Mouse (Mus musculus) liver, adult 2 months (tissue): ENCODE measurements at regions not wholly inside any gene's neighbourhood (a gene's known extent, or its start where the extent isn't known, plus 50 kb on each side); places are given as distances from the start of the nearest gene placed in this dataset.

Source experiments
- DNase-seq: peaks from one replicate; pipeline ENCODE4 v3.0.0-alpha.2; 2011; ENCODE audit warnings: low read depth, low spot score; ENCODE audit errors: extremely low read depth
- H3K27ac ChIP-seq: fragments of 200-500 bp; replicated peaks from 2 replicates; pipeline ENCODE4 v1.5.1; 2012; ENCODE audit warnings: low read depth, mild to moderate bottlenecking, control low read depth, inconsistent platforms, low read length; ENCODE audit not compliant: insufficient read depth
- H3K27me3 ChIP-seq: fragments of 200-500 bp; 2 replicates; pipeline ENCODE4 v1.6.1; 2012; ENCODE audit warnings: mild to moderate bottlenecking, moderate library complexity, low read length, inconsistent platforms; ENCODE audit not compliant: control insufficient read depth, insufficient read depth
- H3K36me3 ChIP-seq: fragments of 200-500 bp; 2 replicates; pipeline ENCODE4 v1.6.1; 2012; ENCODE audit warnings: low read length, inconsistent platforms; ENCODE audit not compliant: control insufficient read depth, insufficient read depth
- H3K4me1 ChIP-seq: fragments of 200-500 bp; 2 replicates; pipeline ENCODE4 v1.6.1; 2011; ENCODE audit warnings: low read length; ENCODE audit not compliant: control insufficient read depth, insufficient read depth
- H3K4me3 ChIP-seq: fragments of 200-500 bp; 2 replicates; pipeline ENCODE4 v1.5.1; 2011; ENCODE audit warnings: low read depth, mild to moderate bottlenecking, control low read depth, low read length, moderate library complexity; ENCODE audit not compliant: insufficient read depth
- H3K79me2 ChIP-seq: fragments of 200-500 bp; 2 replicates; pipeline ENCODE4 v1.6.1; 2012; ENCODE audit warnings: inconsistent platforms, mild to moderate bottlenecking, low read length, moderate library complexity; ENCODE audit not compliant: control insufficient read depth, insufficient read depth
- H3K9ac ChIP-seq: fragments of 200-500 bp; 2 replicates; pipeline ENCODE4 v1.6.1; 2012; ENCODE audit warnings: low read depth, mild to moderate bottlenecking, control low read depth, inconsistent platforms, low read length
- CTCF ChIP-seq: fragments of 200-500 bp; IDR thresholded peaks from 2 replicates; pipeline ENCODE4 v1.5.1; 2011; ENCODE audit warnings: low read depth, low read length, control low read depth
- POLR2A ChIP-seq: fragments of 200-500 bp; IDR thresholded peaks from 2 replicates; pipeline ENCODE4 v1.6.1; 2011; ENCODE audit warnings: low read length, control low read depth; ENCODE audit not compliant: insufficient read depth; ENCODE audit errors: extremely low read depth
- WGBS: fragments of 180-500 bp; shearing (Covaris S2); methylation state at CpG from one replicate; pipeline ENCODE4 v1.1.7; 2018; 5-methylcytosine and 5-hydroxymethylcytosine counted together

DNA sequence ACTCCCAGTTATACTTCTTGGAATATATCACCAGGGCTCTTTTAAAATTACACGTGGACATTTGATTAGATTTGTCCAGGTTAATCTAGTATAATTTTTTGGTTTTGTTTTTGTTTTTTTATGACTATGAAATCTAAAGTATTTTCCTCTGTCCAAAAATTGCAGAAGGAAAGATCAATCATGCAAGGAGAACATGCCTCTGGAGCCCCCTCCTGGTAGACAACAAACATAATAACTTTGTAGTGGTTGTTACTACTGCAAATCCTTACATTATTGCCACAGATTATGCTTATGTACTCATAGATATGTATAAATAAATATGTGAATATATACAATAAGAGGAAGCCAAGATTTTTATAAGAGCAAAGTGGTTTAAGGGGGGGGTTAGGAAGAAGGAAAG, 404.2 kb upstream of the Chl1 start:
- WGBS: 34% methylated on average over 1 of the region's 1 CpGs
- H3K27ac ChIP-seq: no peak overlapping the region

DNA sequence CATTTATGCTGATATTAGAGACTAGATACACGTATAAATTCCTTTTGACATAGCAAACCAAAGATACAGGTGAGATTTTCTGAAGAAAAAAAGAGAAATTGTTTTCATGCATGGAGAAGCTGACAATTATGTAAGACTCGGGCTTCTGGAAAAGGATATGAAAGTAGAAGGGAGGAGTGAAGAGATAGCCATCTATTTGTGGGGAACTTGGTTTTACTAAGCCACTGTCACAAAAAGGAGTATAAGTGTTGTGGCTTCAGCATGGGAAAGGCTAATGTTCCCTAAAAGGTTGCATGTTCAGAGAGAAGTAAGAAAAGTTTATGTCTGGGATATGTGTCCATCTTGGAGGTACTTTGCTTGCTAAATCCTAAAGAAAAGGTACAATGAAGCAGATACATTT, 390.8 kb upstream of the Chl1 start:
- Histone ChIP-seq H3K9ac (no peak overlapping the region), H3K27me3 (no peaks in the 10 kb centered on the region), H3K4me1 (no peaks in the 10 kb centered on the region), H3K79me2 (no peaks in the 10 kb centered on the region), H3K4me3 (no peak overlapping the region), H3K36me3 (no peaks in the 10 kb centered on the region), H3K27ac (no peak overlapping the region)
- DNase-seq: no peak
- TF ChIP-seq POLR2A (no peak), CTCF (no peak)
- 58% methylated on average over 2 of the region's 2 CpGs for WGBS

More for the DNA sequence above, 404.2 kb upstream of the Chl1 start:
- Histone ChIP-seq H3K4me1 (no peaks in the 10 kb centered on the region), H3K9ac (no peak overlapping the region), H3K79me2 (no peaks in the 10 kb centered on the region), H3K4me3 (no peak overlapping the region), H3K36me3 (no peaks in the 10 kb centered on the region), H3K27me3 (no peaks in the 10 kb centered on the region)
- DNase-seq: no peak
- TF ChIP-seq CTCF: no peak
- TF ChIP-seq POLR2A: no peak

- no peak overlapping the region for H3K9ac ChIP-seq
Measured at GRCm38 (mm10) chr6:103140851-103141250, 369.5 kb upstream of the Chl1 start.

DNA sequence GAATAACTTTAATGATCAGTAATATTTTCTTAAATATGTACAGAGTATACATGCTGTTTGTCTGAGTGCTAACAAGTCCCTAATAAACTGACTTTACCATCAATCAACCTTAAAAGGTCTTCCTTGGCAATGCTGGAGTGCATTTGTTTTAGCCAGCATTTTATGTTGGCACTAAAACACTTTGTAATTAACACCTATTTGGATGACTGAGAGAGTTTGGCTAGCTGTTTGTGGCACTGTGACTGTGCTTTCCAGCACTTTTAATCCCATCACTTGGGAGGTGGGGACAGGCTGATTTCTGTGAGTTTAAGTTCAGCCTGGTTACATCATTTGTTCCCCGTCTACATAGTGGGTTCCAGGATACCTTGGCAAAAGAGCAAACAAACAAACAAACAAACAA, 332.5 kb upstream of the Chl1 start:
- 38% methylated on average over 1 of the region's 1 CpGs for WGBS
- Histone ChIP-seq H3K4me3 (no peak overlapping the region), H3K27me3 (no peaks in the 10 kb centered on the region), H3K36me3 (no peaks in the 10 kb centered on the region), H3K9ac (no peak overlapping the region), H3K4me1 (no peaks in the 10 kb centered on the region), H3K79me2 (no peaks in the 10 kb centered on the region), H3K27ac (no peak overlapping the region)
- no peak for TF ChIP-seq CTCF
- no peak for TF ChIP-seq POLR2A
- DNase-seq: no peak

More at GRCm38 (mm10) chr6:103140851-103141250, 369.5 kb upstream of the Chl1 start:
- no peak overlapping the region for H3K4me3 ChIP-seq
- 77% methylated on average over 5 of the region's 5 CpGs for WGBS
- no peaks in the 10 kb centered on the region for H3K36me3 ChIP-seq
- DNase-seq: no peak
- H3K4me1 ChIP-seq: no peaks in the 10 kb centered on the region
- no peaks in the 10 kb centered on the region for H3K27me3 ChIP-seq
- TF ChIP-seq CTCF (no peak), POLR2A (no peak)
- no peaks in the 10 kb centered on the region for H3K79me2 ChIP-seq
- H3K27ac ChIP-seq: no peak overlapping the region

DNA sequence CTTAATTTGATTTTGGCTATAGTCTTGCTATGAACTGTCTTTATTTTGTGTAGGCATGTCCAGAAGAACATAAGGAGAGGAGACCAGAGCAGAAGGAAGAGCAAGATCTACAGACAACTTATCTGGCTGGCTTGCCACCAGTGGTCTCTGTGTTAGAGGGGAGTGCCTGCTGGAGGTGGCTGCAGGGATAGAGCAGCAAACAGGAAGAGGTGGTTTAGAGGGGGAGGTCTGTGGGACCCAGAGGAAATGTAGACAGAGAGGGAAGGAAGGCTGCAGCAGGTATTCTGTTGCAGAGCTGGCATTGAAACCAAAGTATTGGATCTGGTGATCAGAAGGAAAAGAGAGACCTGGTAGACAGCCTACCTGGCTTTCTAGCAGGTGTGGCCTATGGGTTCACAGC, 327.0 kb upstream of the Chl1 start:
- H3K27me3 ChIP-seq: no peaks in the 10 kb centered on the region
- no peak overlapping the region for H3K9ac ChIP-seq
- TF ChIP-seq CTCF (no peak), POLR2A (no peak)
- H3K4me1 ChIP-seq: no peaks in the 10 kb centered on the region
- no peak overlapping the region for H3K4me3 ChIP-seq
- H3K36me3 ChIP-seq: no peaks in the 10 kb centered on the region
- H3K79me2 ChIP-seq: no peaks in the 10 kb centered on the region
- no peak overlapping the region for H3K27ac ChIP-seq
- no peak for DNase-seq

- H3K36me3 ChIP-seq: no peaks in the 10 kb centered on the region
- H3K27me3 ChIP-seq: no peaks in the 10 kb centered on the region
- no peak for TF ChIP-seq CTCF
- no peak for TF ChIP-seq POLR2A
- no peaks in the 10 kb centered on the region for H3K79me2 ChIP-seq
- DNase-seq: no peak
- H3K9ac ChIP-seq: no peak overlapping the region
- H3K4me3 ChIP-seq: no peak overlapping the region
- 81% methylated on average over 6 of the region's 6 CpGs for WGBS
- no peaks in the 10 kb centered on the region for H3K4me1 ChIP-seq
- no peak overlapping the region for H3K27ac ChIP-seq
Measured at GRCm38 (mm10) chr6:103196838-103197237, 313.5 kb upstream of the Chl1 start.
